Mouse (Mus musculus) monocyte, adult 59 days (primary cell): Measurements from ENCODE around the gene Gpx5. TPM values are rescaled to one million over a fixed set of nuclear protein-coding genes. Genes with fewer than 3 reads are reported as not detected.

ENCODE experiments used
- total RNA-seq, 2 experiments: library from RNA; stranded (reverse); gene quantifications; one replicate each; pipeline ENCODE4 v1.2.4; 2023

Gpx5 gene
- not detected for total RNA-seq

DNA sequence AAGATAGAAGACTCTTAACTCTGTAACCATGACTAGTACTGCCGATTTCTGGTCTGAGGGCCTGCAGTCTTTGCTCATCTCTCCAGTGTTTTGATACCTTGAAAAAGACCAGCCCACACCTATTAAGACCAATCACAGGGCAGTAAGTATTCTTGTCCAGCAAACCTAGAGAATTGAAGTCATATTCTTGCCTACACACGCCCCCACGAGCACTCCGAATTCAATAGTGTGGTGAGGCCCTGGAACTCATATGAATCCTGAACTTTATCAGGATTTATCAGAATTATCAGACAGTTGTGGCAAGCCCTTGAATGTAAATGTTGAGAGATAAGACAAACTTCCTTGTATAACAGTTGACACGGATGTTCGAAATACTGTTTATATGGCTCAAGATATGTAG lies at the start of gene Gpx5:
TSS of gene Gpx5 (minus strand) at position 101 of the 400 bp plus-strand sequence.

GRCm38 (mm10) chr13:21311926-21312325 lies 19.4 kb upstream of the Gpx5 start, which contains the start of gene Gpx6:
Gene Gpx6 (plus strand): TSS chr13:21312125.

Other genes starting within 250 kb of the Gpx5 start
- gene Olfr1370, start 217.8 kb downstream of the Gpx5 start, total RNA-seq = not detected
- not detected for gene Olfr1369-ps1, start 181.2 kb downstream of the Gpx5 start, total RNA-seq
- gene Olfr263, start 163.1 kb downstream of the Gpx5 start, total RNA-seq = not detected
- gene Olfr1368, start 146.9 kb downstream of the Gpx5 start, total RNA-seq = not detected
- gene Trim27, start 113.3 kb downstream of the Gpx5 start, total RNA-seq = 10 to 100 TPM; 49.7 to 56.3 TPM
- not detected for gene Gpx6, start 19.4 kb upstream of the Gpx5 start, total RNA-seq
- gene Olfr1367, start 54.2 kb upstream of the Gpx5 start, total RNA-seq = not detected
- gene Zscan12, start 70.1 kb upstream of the Gpx5 start, total RNA-seq = 1 to 10 TPM; 3.6 to 4.8 TPM
- gene Zkscan3, start 110.0 kb upstream of the Gpx5 start, total RNA-seq = 10 to 100 TPM; 38.4 to 40.3 TPM
- gene Pgbd1, start 148.3 kb upstream of the Gpx5 start, total RNA-seq = not detected
- 10 to 100 TPM; 39.7 to 41.9 TPM for gene Zscan26, start 161.0 kb upstream of the Gpx5 start, total RNA-seq
- gene Nkapl, start 175.8 kb upstream of the Gpx5 start, total RNA-seq = under 1 TPM; 0.45 to 0.61 TPM
- 1 to 10 TPM in 1 of 2 experiments, under 1 TPM in 1; 0.21 to 1.3 TPM for gene Zkscan4, start 186.2 kb upstream of the Gpx5 start, total RNA-seq
- not detected for gene Gm10065, start 186.7 kb upstream of the Gpx5 start, total RNA-seq
- gene AK157302, start 202.5 kb upstream of the Gpx5 start, total RNA-seq = 1 to 10 TPM; 3.2 to 4.5 TPM
- 10 to 100 TPM; 13.1 to 17.2 TPM for gene Gm11273, start 208.7 kb upstream of the Gpx5 start, total RNA-seq
- gene Zkscan8, start 238.4 kb upstream of the Gpx5 start, total RNA-seq = 1 to 10 TPM; 4.9 to 5.6 TPM